Mouse (Mus musculus) heart, postnatal 0 days (tissue): ENCODE measurements at regions not wholly inside any gene's neighbourhood (a gene's known extent, or its start where the extent isn't known, plus 50 kb on each side); places are given as distances from the start of the nearest gene placed in this dataset.

Source experiments
- CTCF ChIP-seq: IDR thresholded peaks from 2 replicates; pipeline ENCODE4 v1.5.1; 2016; ENCODE audit warnings: antibody characterized with exemption, control low read depth, low read depth
- EP300 ChIP-seq: IDR thresholded peaks from 2 replicates; pipeline ENCODE4 v1.6.1; 2016; ENCODE audit warnings: antibody characterized with exemption, low read depth

DNA sequence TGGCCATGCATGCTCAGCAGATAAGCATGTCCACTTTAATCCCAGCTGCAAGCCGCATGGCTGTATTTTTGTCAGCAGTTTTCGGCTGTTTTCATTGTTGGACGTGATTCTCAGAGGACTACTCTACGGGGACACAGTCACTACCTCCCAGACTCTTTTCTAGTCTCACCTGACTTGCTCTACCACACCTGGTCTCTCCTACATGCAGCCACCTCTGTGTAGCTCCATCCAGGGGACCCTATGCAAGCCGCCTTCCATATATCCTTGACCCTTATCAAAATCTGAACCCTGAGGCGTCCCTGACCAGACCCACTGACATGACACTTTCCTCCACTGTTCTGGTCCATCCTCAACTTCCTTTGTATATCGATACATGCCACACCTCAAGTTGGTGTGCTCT lies 402.2 kb downstream of the Efnb2 start:
- TF ChIP-seq CTCF (no peak), EP300 (no peak)
